Mouse (Mus musculus) heart, embryonic 14.5 days (tissue): Measurements from ENCODE around the gene Olfr548-ps1. TPM values are rescaled to one million over a fixed set of nuclear protein-coding genes. Genes with fewer than 3 reads are reported as not detected.

Experiments
- ATAC-seq: fragments of 200-750 bp; cut with Nextera tagmentation; 2 replicates; pipeline ENCODE4 v1.8.0; 2017; ENCODE audit warnings: low read depth, moderate TSS enrichment; ENCODE audit not compliant: insufficient number of reproducible peaks, insufficient read depth, low FRiP score
- H3K27ac ChIP-seq, 2 experiments: fragments of 200-500 bp in 1 of 2; fragments of 300-500 bp in 1 of 2; sonication (generic) in 1 of 2; replicated peaks in 1 of 2; 2 replicates each; pipeline ENCODE4 v1.5.1; 2012 to 2014; ENCODE audit warnings: low read depth in 2 of 2, low read length in 2 of 2, control low read depth in 1 of 2, mild to moderate bottlenecking in 1 of 2, mixed read lengths in 1 of 2; ENCODE audit not compliant: control insufficient read depth in 1 of 2, insufficient read depth in 1 of 2
- H3K27me3 ChIP-seq: fragments of 300-500 bp; sonication (generic); 2 replicates; pipeline ENCODE4 v1.6.1; 2014; ENCODE audit warnings: mild to moderate bottlenecking, low read length, control low read depth; ENCODE audit not compliant: control insufficient read depth, insufficient read depth
- H3K36me3 ChIP-seq: fragments of 300-500 bp; sonication (generic); 2 replicates; pipeline ENCODE4 v1.6.1; 2014; ENCODE audit warnings: mild to moderate bottlenecking, control low read depth, low read length, mixed read lengths; ENCODE audit not compliant: control insufficient read depth, insufficient read depth
- H3K4me1 ChIP-seq, 2 experiments: fragments of 200-500 bp in 1 of 2; fragments of 300-500 bp in 1 of 2; sonication (generic) in 1 of 2; 2 replicates each; pipeline ENCODE4 v1.6.1; 2012 to 2014; ENCODE audit warnings: low read length in 2 of 2, control low read depth in 1 of 2, mixed read lengths in 1 of 2; ENCODE audit not compliant: control insufficient read depth in 2 of 2, insufficient read depth in 2 of 2
- H3K4me2 ChIP-seq: fragments of 300-500 bp; sonication (generic); 2 replicates; pipeline ENCODE4 v1.6.1; 2014; ENCODE audit warnings: mild to moderate bottlenecking, low read length
- H3K4me3 ChIP-seq, 2 experiments: fragments of 200-500 bp in 1 of 2; fragments of 300-500 bp in 1 of 2; sonication (generic) in 1 of 2; 2 replicates each; pipeline ENCODE4 v1.5.1; 2012 to 2014; ENCODE audit warnings: low read length in 2 of 2, mild to moderate bottlenecking in 2 of 2, control low read depth in 1 of 2, low read depth in 1 of 2, moderate library complexity in 1 of 2; ENCODE audit not compliant: control insufficient read depth in 1 of 2, insufficient read depth in 1 of 2
- H3K9ac ChIP-seq: fragments of 300-500 bp; sonication (generic); 2 replicates; pipeline ENCODE4 v1.6.1; 2014; ENCODE audit warnings: mild to moderate bottlenecking, low read length
- H3K9me3 ChIP-seq: fragments of 300-500 bp; sonication (generic); 2 replicates; pipeline ENCODE4 v1.6.1; 2016; ENCODE audit warnings: low read length, control low read depth; ENCODE audit not compliant: control insufficient read depth
- WGBS: fragments of 180-500 bp; shearing (Covaris S2); extraction: QIAGEN DNeasy Blood & Tissue Kit; methylation state at CpG from one replicate; pipeline ENCODE4 v1.1.7; 2014; 5-methylcytosine and 5-hydroxymethylcytosine counted together
- polyA plus RNA-seq: library from polyadenylated mRNA; unstranded; fragments of >200 nt; fragmentation: Nextera tagmentation; extraction: Ambion mirVana; gene quantifications from 2 replicates; pipeline ENCODE4 v1.2.1, GENCODE M21; 2014

Olfr548-ps1 gene
- polyA plus RNA-seq, 1 experiment from 2014 or later = not detected

DNA sequence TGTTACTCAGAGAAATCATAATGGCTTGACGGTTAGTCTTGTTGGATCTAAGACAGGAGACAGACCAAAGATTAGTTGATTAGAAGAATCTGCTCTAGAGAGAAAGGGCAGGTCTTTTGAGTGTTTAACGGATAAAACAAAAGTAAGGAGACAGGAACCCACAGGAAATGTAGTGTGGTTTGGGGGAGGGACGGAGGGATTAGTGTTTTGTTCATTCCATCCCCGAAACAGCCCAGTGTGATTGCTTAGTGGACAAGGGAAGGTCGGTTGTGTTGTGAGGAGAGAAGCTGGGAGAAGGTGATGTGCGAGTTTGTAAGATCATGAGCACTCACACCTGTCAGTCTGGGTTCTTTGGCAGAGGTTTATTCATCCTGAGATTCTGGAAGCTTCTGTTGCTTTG is 35.3 kb downstream of the Olfr548-ps1 start:
- Histone ChIP-seq H3K9ac (no peak overlapping the region), H3K4me3 (no peak overlapping the region), H3K4me2 (no peak overlapping the region), H3K9me3 (no peaks in the 10 kb centered on the region), H3K4me1 (no peaks in the 10 kb centered on the region), H3K36me3 (no peaks in the 10 kb centered on the region), H3K27me3 (no peaks in the 10 kb centered on the region), H3K27ac (no peak overlapping the region)
- WGBS = 62% methylated on average over 6 of the region's 6 CpGs
- ATAC-seq = no peak

DNA sequence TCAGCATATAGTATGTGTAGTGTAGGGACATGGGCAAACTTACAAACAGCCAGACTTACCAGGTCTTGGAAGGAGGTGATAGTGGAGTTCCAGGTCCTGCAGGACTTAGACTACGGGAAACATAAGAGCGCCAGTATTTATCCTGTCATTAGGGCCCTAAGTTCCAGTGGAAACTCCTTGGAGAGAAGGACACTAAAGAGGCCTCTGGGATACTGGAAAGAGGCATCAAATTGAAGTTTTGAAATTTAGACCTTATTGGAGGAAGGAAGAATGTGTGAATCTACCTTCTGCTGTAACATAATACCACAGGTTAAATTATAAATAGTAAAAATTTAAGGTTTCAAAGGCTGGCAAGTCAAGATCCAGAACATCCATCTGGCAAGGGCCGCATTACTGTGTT is 51.1 kb downstream of the Olfr548-ps1 start, which contains the start of gene Olfr551:
Olfr551 (minus strand) TSS at position 101 of the 400 bp plus-strand sequence.
- Histone ChIP-seq H3K4me2 (no peak within 1 kb of the TSS), H3K4me1 (no peaks in the 10 kb centered on the region), H3K27ac (no peak within 1 kb of the TSS), H3K4me3 (no peak within 1 kb of the TSS), H3K27me3 (no peaks in the 10 kb centered on the region), H3K36me3 (no peaks in the 10 kb centered on the region), H3K9me3 (no peaks in the 10 kb centered on the region), H3K9ac (no peak within 1 kb of the TSS)
- no peak for ATAC-seq
- 86% methylated on average over 3 of the region's 3 CpGs for WGBS

Other genes with a start within 250 kb of the Olfr548-ps1 start
- gene Rrm1, start 99.2 kb upstream of the Olfr548-ps1 start, polyA plus RNA-seq = 119 TPM in 2 replicates
- gene Olfr543, start 59.2 kb upstream of the Olfr548-ps1 start, polyA plus RNA-seq = 0.27 and 0.41 TPM in 2 replicates
- 0.12 and 0.13 TPM in 2 replicates for gene Olfr544, start 52.6 kb upstream of the Olfr548-ps1 start, polyA plus RNA-seq
- gene Olfr545, start 41.3 kb upstream of the Olfr548-ps1 start, polyA plus RNA-seq = not detected in 2 replicates
- not detected in 2 replicates for gene Olfr547, start 6.1 kb upstream of the Olfr548-ps1 start, polyA plus RNA-seq
- not detected in 2 replicates for gene Olfr549, start 9.0 kb downstream of the Olfr548-ps1 start, polyA plus RNA-seq
- gene Trim21, start 24.6 kb downstream of the Olfr548-ps1 start, polyA plus RNA-seq = 0.57 and 0.96 TPM in 2 replicates
- gene Olfr550, start 30.5 kb downstream of the Olfr548-ps1 start, polyA plus RNA-seq = not detected in 2 replicates
- gene Olfr551, start 51.0 kb downstream of the Olfr548-ps1 start, polyA plus RNA-seq = not detected in 2 replicates
- gene Olfr552, start 56.9 kb downstream of the Olfr548-ps1 start, polyA plus RNA-seq = not detected in 2 replicates
- gene Olfr553, start 77.3 kb downstream of the Olfr548-ps1 start, polyA plus RNA-seq = not detected in 2 replicates
- gene Olfr554, start 97.5 kb downstream of the Olfr548-ps1 start, polyA plus RNA-seq = not detected in 2 replicates
- gene Olfr555, start 117.9 kb downstream of the Olfr548-ps1 start, polyA plus RNA-seq = not detected in 2 replicates
- not detected in 2 replicates for gene Olfr556, start 124.0 kb downstream of the Olfr548-ps1 start, polyA plus RNA-seq
- 13.5 and 16.3 TPM in 2 replicates for gene Trim68, start 146.4 kb downstream of the Olfr548-ps1 start, polyA plus RNA-seq
- gene Olfr557, start 155.0 kb downstream of the Olfr548-ps1 start, polyA plus RNA-seq = not detected in 2 replicates
- 0.20 and 0.30 TPM in 2 replicates for gene Olfr558, start 161.3 kb downstream of the Olfr548-ps1 start, polyA plus RNA-seq
- gene Olfr33, start 178.2 kb downstream of the Olfr548-ps1 start, polyA plus RNA-seq = not detected in 2 replicates
- gene Olfr559, start 186.6 kb downstream of the Olfr548-ps1 start, polyA plus RNA-seq = 0.12 TPM in 1 of 2 replicates, not detected in the other
- not detected in 2 replicates for gene Olfr560, start 218.5 kb downstream of the Olfr548-ps1 start, polyA plus RNA-seq
- not detected in 2 replicates for gene Olfr78, start 218.6 kb downstream of the Olfr548-ps1 start, polyA plus RNA-seq
- not detected in 2 replicates for gene Olfr561, start 230.3 kb downstream of the Olfr548-ps1 start, polyA plus RNA-seq